Comparison of ENCODE assay signal across 18 mouse cellular contexts in the genomic region with DNA sequence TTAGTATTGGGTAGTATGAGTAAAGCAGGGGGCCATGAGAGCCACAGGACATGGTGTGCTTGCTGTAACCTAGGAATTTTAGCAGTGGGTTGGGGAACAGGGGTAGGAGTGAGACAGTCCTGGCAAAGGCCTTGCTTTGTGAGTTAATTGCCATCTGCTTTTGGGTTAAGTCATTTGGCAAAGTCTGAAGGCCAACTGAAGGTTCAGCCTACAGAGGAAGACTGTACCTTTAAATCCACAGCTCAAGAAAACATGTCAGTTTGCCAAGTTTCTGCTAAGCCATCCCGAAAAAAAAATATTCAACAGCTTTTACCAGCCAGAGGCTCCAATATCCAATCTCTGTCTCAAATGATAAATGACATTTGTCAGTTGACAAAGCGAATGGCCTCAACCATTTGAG.
A peak's percentile ranks its signal among the peaks of the same experiment; 100 is the strongest.
DNase-seq lines count a peak whose midpoint lies in the region; ATAC-seq and TF ChIP-seq lines count a peak whose summit lies in the region.
"Had no signal": no experiment of that assay in that cellular context is flagged by ENCODE, and none has a peak within 500 bp of the region (broad histone marks: within the 10 kb centered on the region; RNA-seq: fewer than 3 reads in every experiment).

No protein-coding gene starts in this region.

- no peak overlapping the region for H3K4me2 ChIP-seq in hindbrain, postnatal 0 days (ENCODE audit: low read depth, low read length)
- H3K4me2 ChIP-seq in hindbrain, embryonic 13.5 days = no peak overlapping the region
- H3K4me2 ChIP-seq: hindbrain, embryonic 12.5 days; limb, embryonic 13.5 days; liver, embryonic 15.5 days had no signal

- H3K4me1 ChIP-seq in hindbrain, postnatal 0 days (ENCODE audit: insufficient read depth, low read length) = 0 out of 2 replicates have a peak, but pooled peaks cover 3% of the 10 kb centered on the region
- 0 out of 2 replicates have a peak, but pooled peaks cover 7% of the 10 kb centered on the region for H3K4me1 ChIP-seq in hindbrain, embryonic 13.5 days (replicated peaks)
- H3K4me1 ChIP-seq: hindbrain, embryonic 12.5 days; limb, embryonic 13.5 days; liver, embryonic 15.5 days; megakaryocyte, embryonic 14.5 days had no signal

- H3K27ac ChIP-seq in hindbrain, postnatal 0 days = no peak overlapping the region
- no peak overlapping the region for H3K27ac ChIP-seq in hindbrain, embryonic 13.5 days
- peak overlapping the region; percentile 61; the same call in 1 of the 2 replicates for H3K27ac ChIP-seq in layer of hippocampus, adult 2 months
- H3K27ac ChIP-seq: hindbrain, embryonic 12.5 days; kidney, postnatal 0 days; limb, embryonic 13.5 days; liver, embryonic 15.5 days had no signal

- no peak for DNase-seq in cerebellum, postnatal 4 days (ENCODE audit: low spot score in 2 of 2)
- DNase-seq in hindbrain, postnatal 0 days (ENCODE audit: low spot score) = peak; percentile 74
- no peak for DNase-seq in layer of hippocampus, adult 2 months (ENCODE audit: low spot score in 2 of 2)
- no peak for DNase-seq in layer of hippocampus, postnatal 36 days
- DNase-seq in cerebellum, postnatal 10 days = peak; percentile 54 to 58
- no peak for DNase-seq in urinary bladder, postnatal 36 days (ENCODE audit: low spot score in 2 of 2)
- DNase-seq: gastrocnemius, postnatal 25 days; lung, postnatal 10 days; thymus, postnatal 4 days had no signal

- H3K27me3 ChIP-seq in hindbrain, postnatal 0 days (ENCODE audit: insufficient read depth, low read length) = no peaks in the 10 kb centered on the region
- H3K27me3 ChIP-seq in hindbrain, embryonic 13.5 days = peaks cover 29% of the 10 kb centered on the region
- H3K27me3 ChIP-seq: limb, embryonic 13.5 days; liver, embryonic 15.5 days; megakaryocyte, embryonic 14.5 days had no signal

- H3K9ac ChIP-seq in hindbrain, postnatal 0 days (replicated peaks; ENCODE audit: low read length) = no peak overlapping the region
- no peak overlapping the region for H3K9ac ChIP-seq in hindbrain, embryonic 13.5 days
- H3K9ac ChIP-seq: hindbrain, embryonic 12.5 days; limb, embryonic 13.5 days; liver, embryonic 15.5 days had no signal

- no peaks in the 10 kb centered on the region for H3K9me3 ChIP-seq in hindbrain, postnatal 0 days (ENCODE audit: low read length)
- no peaks in the 10 kb centered on the region; the same call in 1 of the 2 replicates for H3K9me3 ChIP-seq in hindbrain, embryonic 13.5 days
- H3K9me3 ChIP-seq: hindbrain, embryonic 12.5 days; limb, embryonic 13.5 days; liver, embryonic 15.5 days had no signal

- ATAC-seq in cerebellum, adult (ENCODE audit: insufficient number of reproducible peaks, low FRiP score, low TSS enrichment) = peak; percentile 78
- no peak for ATAC-seq in hindbrain, postnatal 0 days
- no peak for ATAC-seq in hindbrain, embryonic 13.5 days (ENCODE audit: low FRiP score)
- ATAC-seq: midbrain, embryonic 16.5 days had no signal

- TF ChIP-seq CTCF in hindbrain, postnatal 0 days (IDR thresholded peaks at IDR 0.05; ENCODE audit: low read depth) = no peak
- no peak for TF ChIP-seq CTCF in layer of hippocampus, adult 2 months (conservative IDR thresholded peaks at IDR 0.05)

- H3K36me3 ChIP-seq in hindbrain, postnatal 0 days (ENCODE audit: insufficient read depth, low read length) = no peaks in the 10 kb centered on the region
- H3K36me3 ChIP-seq in hindbrain, embryonic 13.5 days = no peaks in the 10 kb centered on the region
- H3K36me3 ChIP-seq: hindbrain, embryonic 12.5 days; limb, embryonic 13.5 days; liver, embryonic 15.5 days had no signal

- H3K4me3 ChIP-seq in hindbrain, postnatal 0 days (ENCODE audit: low read length) = no peak overlapping the region
- H3K4me3 ChIP-seq in hindbrain, embryonic 13.5 days = no peak overlapping the region
- H3K4me3 ChIP-seq in layer of hippocampus, adult 2 months = no peak overlapping the region
- H3K4me3 ChIP-seq: erythroblast, embryonic 14.5 days; hindbrain, embryonic 12.5 days; limb, embryonic 13.5 days; liver, embryonic 15.5 days; megakaryocyte, embryonic 14.5 days had no signal

- WGBS in hindbrain, postnatal 0 days = 42% methylated on average over 2 of the region's 2 CpGs
- WGBS in hindbrain, embryonic 13.5 days = 60% methylated on average over 2 of the region's 2 CpGs

Comparison
In these comparisons a context has a peak if more than half of its experiments do, and no peak if none do; other contexts are left out.
1. DNase-seq: peak in hindbrain, postnatal 0 days (single experiment) and cerebellum, postnatal 10 days (2 of 2); none in cerebellum, postnatal 4 days (0 of 2), layer of hippocampus, adult 2 months (0 of 2), layer of hippocampus, postnatal 36 days (0 of 2) and urinary bladder, postnatal 36 days (0 of 2).